Mouse (Mus musculus) hindbrain, embryonic 15.5 days (tissue): ENCODE results near the gene Mrpl34. TPM values are rescaled to one million over a fixed set of nuclear protein-coding genes. Genes with fewer than 3 reads are reported as not detected.
"Not testable (repeated sequence)": the region's sequence is repeated elsewhere in the genome, so short reads cannot be mapped to it uniquely, and the experiment has no call there.

Source experiments
- ATAC-seq: fragments of 200-750 bp; cut with Nextera tagmentation; 2 replicates; pipeline ENCODE4 v1.8.0; 2017; ENCODE audit warnings: low read depth, moderate number of reproducible peaks, moderate TSS enrichment; ENCODE audit not compliant: low FRiP score
- H3K27ac ChIP-seq: fragments of 300-500 bp; sonication (generic); replicated peaks from 2 replicates; pipeline ENCODE4 v1.5.1; 2015; ENCODE audit warnings: mild to moderate bottlenecking, inconsistent platforms
- H3K27me3 ChIP-seq: fragments of 300-500 bp; sonication (generic); 2 replicates; pipeline ENCODE4 v1.6.1; 2015; ENCODE audit warnings: control low read depth, inconsistent platforms
- H3K36me3 ChIP-seq: fragments of 300-500 bp; sonication (generic); 2 replicates; pipeline ENCODE4 v1.6.1; 2015; ENCODE audit warnings: control low read depth, inconsistent platforms
- H3K4me1 ChIP-seq: fragments of 300-500 bp; sonication (generic); replicated peaks from 2 replicates; pipeline ENCODE4 v1.6.1; 2015; ENCODE audit warnings: control low read depth, inconsistent platforms
- H3K4me2 ChIP-seq: fragments of 300-500 bp; sonication (generic); 2 replicates; pipeline ENCODE4 v1.6.1; 2015; ENCODE audit warnings: moderate library complexity, mild to moderate bottlenecking, inconsistent platforms
- H3K4me3 ChIP-seq: fragments of 300-500 bp; sonication (generic); 2 replicates; pipeline ENCODE4 v1.5.1; 2015; ENCODE audit warnings: mild to moderate bottlenecking, inconsistent platforms
- H3K9ac ChIP-seq: fragments of 300-500 bp; sonication (generic); 2 replicates; pipeline ENCODE4 v1.6.1; 2015; ENCODE audit warnings: inconsistent platforms
- H3K9me3 ChIP-seq: fragments of 300-500 bp; sonication (generic); 2 replicates; pipeline ENCODE4 v1.6.1; 2016; ENCODE audit warnings: control low read depth, inconsistent platforms
- WGBS: fragments of 180-500 bp; shearing (Covaris S2); methylation state at CpG from one replicate; pipeline ENCODE4 v1.1.7; 2015; 5-methylcytosine and 5-hydroxymethylcytosine counted together
- polyA plus RNA-seq: library from polyadenylated mRNA; unstranded; fragments of >200 nt; fragmentation: Nextera tagmentation; extraction: Ambion mirVana; gene quantifications from 2 replicates; pipeline ENCODE4 v1.2.1, GENCODE M21; 2015

Gene Mrpl34
- 172 and 189 TPM in 2 replicates for polyA plus RNA-seq

DNA sequence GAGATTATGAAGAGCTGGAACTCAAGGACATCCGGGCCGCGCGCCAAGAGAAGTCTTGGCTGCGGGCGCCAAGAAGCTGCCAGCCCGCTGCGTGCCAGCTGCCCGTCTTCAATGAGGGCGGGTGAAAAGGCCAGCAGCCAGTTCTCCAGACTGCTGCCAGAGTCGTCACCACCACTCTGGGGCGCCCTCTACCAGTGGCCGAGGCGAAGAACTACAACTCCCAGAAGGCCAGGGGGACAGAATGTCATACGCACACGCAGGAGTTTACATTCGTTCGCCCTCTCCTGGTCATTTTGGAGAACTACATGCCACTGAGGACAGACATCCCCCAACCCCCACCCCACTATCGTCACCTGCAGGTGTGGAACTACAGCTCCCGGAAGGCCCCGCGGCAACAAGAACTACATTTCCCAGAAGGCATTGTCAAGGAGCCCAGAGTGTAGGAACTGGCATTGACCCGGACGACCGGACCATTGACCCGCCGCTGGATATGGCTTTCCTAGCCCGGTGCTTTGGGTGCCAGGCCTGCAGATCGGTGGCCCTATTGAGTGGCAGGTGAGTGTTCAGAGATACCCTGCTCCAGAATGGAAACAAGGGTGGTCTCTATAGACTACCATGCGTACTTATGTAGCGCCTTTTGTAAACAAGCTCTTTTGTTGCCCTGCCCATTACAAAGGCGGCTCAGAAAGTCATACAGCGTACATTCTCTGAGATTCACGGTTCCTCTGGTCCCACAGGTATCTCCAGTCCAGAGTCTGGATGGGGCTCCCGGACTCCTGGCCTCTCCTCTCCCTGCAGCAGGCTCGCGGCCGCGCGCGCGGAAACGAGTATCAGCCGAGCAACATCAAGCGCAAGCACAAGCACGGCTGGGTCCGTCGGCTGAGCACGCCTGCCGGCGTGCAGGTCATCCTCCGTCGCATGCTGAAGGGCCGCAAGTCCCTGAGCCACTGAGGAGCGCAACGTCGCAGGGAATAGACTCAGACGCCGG, at the start of gene Mrpl34:
Gene Mrpl34 (plus strand): TSS at position 447 of the 988 bp plus-strand sequence.
- H3K9me3 ChIP-seq, result no peaks in the 10 kb centered on the region
- peaks cover 51% of the 10 kb centered on the region for H3K4me1 ChIP-seq
- peak within 1 kb of the TSS; percentile 79 for H3K4me2 ChIP-seq
- ATAC-seq, result peak; percentile 83
- peak within 1 kb of the TSS; percentile 95 for H3K9ac ChIP-seq
- H3K27ac ChIP-seq, result peak within 1 kb of the TSS; percentile 87
- H3K27me3 ChIP-seq, result no peaks in the 10 kb centered on the region
- under 1% methylated on average over 59 of the region's 59 CpGs for WGBS
- H3K4me3 ChIP-seq, result peak within 1 kb of the TSS; percentile 93
- peaks cover 14% of the 10 kb centered on the region for H3K36me3 ChIP-seq

DNA sequence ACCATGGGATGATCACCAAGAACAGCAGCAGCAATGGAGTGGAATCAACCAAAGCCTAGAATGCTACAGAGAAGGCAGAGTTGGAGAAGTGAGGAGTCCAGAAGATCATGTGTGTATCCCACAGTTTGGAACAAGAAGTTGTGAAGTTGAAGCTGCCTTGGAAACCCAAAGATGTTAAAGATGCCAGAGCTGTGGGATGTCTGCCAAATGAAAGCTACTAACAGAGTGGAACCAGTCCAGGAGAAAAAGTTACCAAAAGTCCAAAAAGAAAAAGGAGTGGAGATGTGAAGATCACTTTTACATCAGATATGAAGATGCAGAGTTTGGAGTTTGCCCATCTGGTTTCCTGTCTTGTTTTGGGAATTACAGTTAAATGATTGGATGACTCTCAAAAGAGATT, 42.6 kb upstream of the Mrpl34 start:
- Histone ChIP-seq H3K27me3 (no peaks in the 10 kb centered on the region), H3K9ac (no peak overlapping the region), H3K36me3 (no peaks in the 10 kb centered on the region), H3K4me2 (no peak overlapping the region), H3K27ac (no peak overlapping the region), H3K4me3 (no peak overlapping the region), H3K4me1 (no peaks in the 10 kb centered on the region), H3K9me3 (no peaks in the 10 kb centered on the region)
- ATAC-seq, result no peak

DNA sequence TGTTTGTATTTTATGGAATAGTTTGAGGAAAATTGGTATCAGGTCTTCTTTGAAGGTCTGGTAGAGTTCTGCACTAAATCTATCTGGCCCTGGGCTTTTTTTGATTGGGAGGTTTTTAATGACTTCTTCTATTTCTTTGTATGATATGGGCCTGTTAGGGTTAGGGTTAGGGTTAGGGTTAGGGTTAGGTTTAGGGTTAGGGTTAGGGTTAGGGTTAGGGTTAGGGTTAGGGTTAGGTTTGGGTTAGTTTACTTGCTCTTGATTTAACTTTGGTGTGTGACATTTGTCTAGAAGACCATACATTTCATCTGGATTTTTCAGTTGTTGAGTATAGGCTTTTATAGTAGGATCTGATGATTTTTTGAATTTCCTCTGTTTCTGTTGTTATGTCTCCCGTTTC, 31.8 kb upstream of the Mrpl34 start:
- 94% methylated on average over 1 of the region's 1 CpGs for WGBS
- not testable (repeated sequence) for H3K4me3 ChIP-seq, H3K9ac ChIP-seq, H3K4me1 ChIP-seq, ATAC-seq, H3K4me2 ChIP-seq, H3K36me3 ChIP-seq, H3K27me3 ChIP-seq, H3K27ac ChIP-seq, H3K9me3 ChIP-seq

DNA sequence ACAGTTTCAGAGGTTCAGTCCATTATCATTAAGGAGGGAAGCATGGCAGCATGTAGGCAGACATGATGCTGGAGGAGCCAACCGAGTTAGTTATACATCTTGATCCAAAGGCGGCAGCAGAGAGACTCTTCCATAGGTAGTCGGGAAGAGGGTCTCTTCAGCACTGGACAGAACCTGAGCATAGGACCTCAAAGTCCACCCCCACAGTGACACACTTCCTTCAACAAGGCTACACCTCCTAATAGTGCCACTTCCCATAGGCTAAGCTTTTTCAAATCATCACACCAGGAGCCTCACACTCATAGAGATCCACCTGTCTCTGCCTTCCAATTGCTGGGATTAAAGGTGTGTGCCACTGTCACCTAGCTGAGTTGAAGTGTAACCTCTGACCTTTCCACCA, 27.7 kb upstream of the Mrpl34 start:
- H3K27me3 ChIP-seq, result peaks cover 3% of the 10 kb centered on the region; the same call in 1 of the 2 replicates
- 34% methylated on average over 3 of the region's 3 CpGs for WGBS
- H3K9me3 ChIP-seq, result no peaks in the 10 kb centered on the region
- no peaks in the 10 kb centered on the region; the same call in 1 of the 2 replicates for H3K4me1 ChIP-seq
- H3K27ac ChIP-seq, result no peak overlapping the region
- no peak overlapping the region for H3K4me3 ChIP-seq
- ATAC-seq, result no peak
- H3K36me3 ChIP-seq, result no peaks in the 10 kb centered on the region
- H3K9ac ChIP-seq, result no peak overlapping the region
- H3K4me2 ChIP-seq, result no peak overlapping the region

DNA sequence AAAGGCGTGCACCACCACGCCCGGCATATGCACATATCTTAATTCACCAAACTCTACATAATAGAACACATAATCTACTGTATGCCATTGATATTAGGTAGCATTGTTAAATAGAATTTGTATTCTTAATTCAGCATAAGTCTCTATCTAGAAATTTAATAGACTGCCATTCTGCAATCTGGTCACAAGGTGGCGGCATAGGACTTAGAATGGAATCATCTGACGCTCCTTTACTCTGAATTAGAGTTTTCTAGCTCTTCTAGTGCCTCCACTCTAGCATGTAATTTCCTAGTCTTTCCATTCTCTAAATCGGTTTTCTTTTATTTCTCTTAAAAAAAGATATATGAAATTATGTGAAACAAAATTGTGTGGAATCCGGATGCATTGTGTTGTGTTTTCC, 23.4 kb upstream of the Mrpl34 start:
- H3K36me3 ChIP-seq, result no peaks in the 10 kb centered on the region
- ATAC-seq, result peak; percentile 38; the same call in 1 of the 2 replicates
- H3K4me3 ChIP-seq, result no peak overlapping the region
- H3K9me3 ChIP-seq, result no peaks in the 10 kb centered on the region
- peaks cover 5% of the 10 kb centered on the region; the same call in 1 of the 2 replicates for H3K27me3 ChIP-seq
- 1% methylated on average over 7 of the region's 7 CpGs for WGBS
- no peak overlapping the region for H3K9ac ChIP-seq
- H3K4me2 ChIP-seq, result no peak overlapping the region
- H3K4me1 ChIP-seq, result no peaks in the 10 kb centered on the region; the same call in 1 of the 2 replicates
- no peak overlapping the region for H3K27ac ChIP-seq

DNA sequence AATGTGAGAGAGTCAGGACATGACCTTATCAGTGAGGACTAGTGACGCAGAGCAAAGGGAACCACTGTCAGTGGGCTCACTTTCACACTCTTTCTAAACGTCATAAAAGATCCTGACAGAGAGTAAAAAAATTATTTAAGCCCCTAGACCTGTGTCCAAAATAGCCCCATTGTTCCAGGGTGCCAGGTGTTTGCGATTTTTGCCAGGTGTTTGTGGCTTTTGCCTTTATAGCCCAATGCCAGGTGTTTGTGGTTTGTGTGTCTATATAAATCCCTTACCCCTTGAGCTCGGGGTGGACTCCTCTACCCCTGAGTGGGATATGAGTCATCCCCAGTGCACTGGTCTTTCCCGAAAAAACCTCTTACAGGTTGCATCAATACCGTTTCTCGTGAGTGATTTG, 19.7 kb upstream of the Mrpl34 start:
- 92% methylated on average over 7 of the region's 7 CpGs for WGBS
- no peak overlapping the region for H3K4me2 ChIP-seq
- no peak overlapping the region for H3K9ac ChIP-seq
- H3K4me1 ChIP-seq, result no peaks in the 10 kb centered on the region; the same call in 1 of the 2 replicates
- no peaks in the 10 kb centered on the region for H3K36me3 ChIP-seq
- H3K9me3 ChIP-seq, result no peaks in the 10 kb centered on the region
- 0 out of 2 replicates have a peak, but pooled peaks cover 2% of the 10 kb centered on the region for H3K27me3 ChIP-seq
- no peak overlapping the region for H3K4me3 ChIP-seq
- no peak for ATAC-seq
- no peak overlapping the region for H3K27ac ChIP-seq

DNA sequence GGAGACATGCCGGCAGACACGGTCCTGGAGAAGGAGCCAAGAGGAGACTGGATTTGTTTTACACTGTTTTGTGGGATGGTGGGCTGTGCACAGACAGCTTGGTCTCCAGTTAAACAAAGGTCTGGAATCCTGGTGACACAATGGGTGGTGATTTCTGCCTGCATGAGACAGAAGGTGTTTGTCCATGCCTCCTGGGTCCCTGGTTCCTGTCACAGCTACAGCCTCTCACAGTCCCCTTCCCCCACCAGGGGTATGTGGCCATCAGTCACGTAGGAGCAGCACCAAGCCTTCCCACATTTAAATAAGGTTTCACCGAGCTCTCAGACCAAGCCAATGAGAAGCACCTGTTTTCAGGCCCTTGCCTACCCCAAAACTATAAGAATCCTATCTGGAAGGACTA, 13.4 kb upstream of the Mrpl34 start:
- peaks cover 2% of the 10 kb centered on the region; the same call in 1 of the 2 replicates for H3K36me3 ChIP-seq
- no peak overlapping the region for H3K27ac ChIP-seq
- no peaks in the 10 kb centered on the region for H3K4me1 ChIP-seq
- WGBS, result 63% methylated on average over 4 of the region's 4 CpGs
- no peaks in the 10 kb centered on the region for H3K9me3 ChIP-seq
- H3K4me2 ChIP-seq, result no peak overlapping the region
- no peak for ATAC-seq
- H3K4me3 ChIP-seq, result no peak overlapping the region
- H3K27me3 ChIP-seq, result no peaks in the 10 kb centered on the region
- no peak overlapping the region for H3K9ac ChIP-seq

DNA sequence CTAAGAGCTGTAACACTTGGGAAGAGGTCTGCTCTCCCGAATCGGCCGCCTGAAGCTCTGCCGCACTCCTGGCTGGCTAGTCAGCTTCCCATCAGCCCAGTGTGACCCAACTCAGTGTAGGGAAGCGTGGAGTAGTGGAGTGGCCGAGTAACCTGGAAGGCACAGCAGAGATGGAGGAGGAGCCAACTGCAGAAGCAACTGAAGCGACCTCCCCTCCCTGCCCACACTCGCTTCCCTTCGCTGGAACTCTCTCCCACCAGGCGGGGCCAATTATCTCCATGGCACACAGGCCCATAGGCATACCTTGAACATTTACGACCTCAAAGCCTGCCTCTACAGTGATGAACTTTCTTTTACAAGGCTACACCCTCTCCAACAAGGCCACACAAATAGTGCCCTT, 13.0 kb upstream of the Mrpl34 start:
- H3K27ac ChIP-seq, result no peak overlapping the region
- H3K9ac ChIP-seq, result no peak overlapping the region
- H3K9me3 ChIP-seq, result no peaks in the 10 kb centered on the region
- H3K27me3 ChIP-seq, result no peaks in the 10 kb centered on the region
- H3K36me3 ChIP-seq, result peaks cover 6% of the 10 kb centered on the region; the same call in 1 of the 2 replicates
- H3K4me2 ChIP-seq, result no peak overlapping the region
- H3K4me1 ChIP-seq, result no peaks in the 10 kb centered on the region
- H3K4me3 ChIP-seq, result no peak overlapping the region
- 55% methylated on average over 11 of the region's 11 CpGs for WGBS
- no peak for ATAC-seq

DNA sequence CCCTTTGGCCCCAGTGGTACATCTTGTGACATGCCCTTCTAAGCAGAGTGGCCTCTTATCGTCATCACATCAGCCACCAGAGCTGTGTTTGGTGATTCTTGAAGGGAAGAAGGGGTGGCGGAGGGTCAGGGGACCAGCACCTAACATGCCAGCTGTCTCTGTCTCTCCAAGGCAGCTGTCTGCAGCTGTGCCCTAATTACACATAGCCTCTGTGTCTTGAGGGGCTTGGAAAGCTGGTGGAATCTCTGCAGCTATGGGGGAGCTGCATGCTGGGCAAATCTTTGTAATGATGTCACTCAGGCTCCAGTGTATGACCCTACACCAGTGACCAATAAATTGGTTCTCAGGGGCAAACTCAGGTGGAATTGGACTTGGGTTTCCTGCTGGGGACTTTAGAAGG, 12.1 kb upstream of the Mrpl34 start:
- no peak overlapping the region for H3K27ac ChIP-seq
- no peak overlapping the region for H3K9ac ChIP-seq
- H3K36me3 ChIP-seq, result peaks cover 15% of the 10 kb centered on the region
- H3K4me1 ChIP-seq, result no peaks in the 10 kb centered on the region
- H3K27me3 ChIP-seq, result no peaks in the 10 kb centered on the region
- no peak for ATAC-seq
- no peak overlapping the region for H3K4me3 ChIP-seq
- WGBS, result 81% methylated on average over 2 of the region's 2 CpGs
- no peaks in the 10 kb centered on the region for H3K9me3 ChIP-seq
- no peak overlapping the region for H3K4me2 ChIP-seq

DNA sequence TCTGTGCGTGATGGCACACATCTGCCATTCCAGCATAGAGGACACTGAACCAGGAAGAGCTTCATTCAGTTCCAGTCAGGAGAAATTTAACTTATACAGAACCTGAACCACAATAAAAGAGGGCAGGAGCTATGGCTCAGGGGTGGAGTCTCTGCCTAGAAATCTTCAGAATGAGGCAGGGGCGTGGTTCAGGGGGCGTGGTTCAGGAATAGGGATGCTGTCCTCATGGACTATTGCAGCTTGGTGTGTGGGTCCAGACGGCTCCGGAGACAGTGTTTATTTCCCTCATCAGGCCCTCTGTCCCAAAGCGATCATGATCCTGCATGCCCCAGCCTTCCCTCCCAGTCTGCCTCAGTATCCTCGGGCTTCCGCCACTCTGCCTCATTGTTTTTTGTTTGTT, 10.1 kb upstream of the Mrpl34 start:
- Histone ChIP-seq H3K27me3 (no peaks in the 10 kb centered on the region), H3K27ac (no peak overlapping the region), H3K9me3 (no peaks in the 10 kb centered on the region), H3K4me1 (no peaks in the 10 kb centered on the region; the same call in 1 of the 2 replicates), H3K36me3 (peaks cover 32% of the 10 kb centered on the region), H3K4me3 (no peak overlapping the region), H3K4me2 (no peak overlapping the region), H3K9ac (no peak overlapping the region)
- ATAC-seq, result no peak
- WGBS, result 92% methylated on average over 8 of the region's 8 CpGs

DNA sequence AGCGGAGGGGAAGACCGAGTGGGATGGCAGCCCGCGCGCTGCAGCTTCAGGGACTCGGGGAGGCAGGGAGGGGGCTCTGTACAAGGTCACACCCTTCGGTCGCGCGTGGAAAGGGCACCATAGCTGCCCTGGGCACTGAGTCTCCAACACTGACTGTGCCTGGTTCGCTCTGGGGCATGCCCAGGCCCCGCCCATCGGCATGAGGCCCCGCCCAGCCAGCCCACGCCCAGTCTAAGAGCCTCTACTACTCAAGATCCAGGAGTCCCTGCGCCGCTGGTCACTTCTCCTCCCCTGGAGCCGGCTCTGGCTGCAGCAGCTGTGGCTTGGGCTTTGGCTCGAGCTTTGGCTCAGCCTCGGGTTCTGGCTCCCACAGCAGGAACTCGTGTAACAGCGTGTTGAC, 7.9 kb upstream of the Mrpl34 start:
- 49% methylated on average over 22 of the region's 22 CpGs for WGBS
- H3K27me3 ChIP-seq, result no peaks in the 10 kb centered on the region
- no peak overlapping the region for H3K27ac ChIP-seq
- peaks cover 46% of the 10 kb centered on the region for H3K36me3 ChIP-seq
- no peaks in the 10 kb centered on the region for H3K9me3 ChIP-seq
- ATAC-seq, result no peak
- H3K9ac ChIP-seq, result no peak overlapping the region
- peaks cover 17% of the 10 kb centered on the region for H3K4me1 ChIP-seq
- H3K4me2 ChIP-seq, result no peak overlapping the region
- no peak overlapping the region for H3K4me3 ChIP-seq

DNA sequence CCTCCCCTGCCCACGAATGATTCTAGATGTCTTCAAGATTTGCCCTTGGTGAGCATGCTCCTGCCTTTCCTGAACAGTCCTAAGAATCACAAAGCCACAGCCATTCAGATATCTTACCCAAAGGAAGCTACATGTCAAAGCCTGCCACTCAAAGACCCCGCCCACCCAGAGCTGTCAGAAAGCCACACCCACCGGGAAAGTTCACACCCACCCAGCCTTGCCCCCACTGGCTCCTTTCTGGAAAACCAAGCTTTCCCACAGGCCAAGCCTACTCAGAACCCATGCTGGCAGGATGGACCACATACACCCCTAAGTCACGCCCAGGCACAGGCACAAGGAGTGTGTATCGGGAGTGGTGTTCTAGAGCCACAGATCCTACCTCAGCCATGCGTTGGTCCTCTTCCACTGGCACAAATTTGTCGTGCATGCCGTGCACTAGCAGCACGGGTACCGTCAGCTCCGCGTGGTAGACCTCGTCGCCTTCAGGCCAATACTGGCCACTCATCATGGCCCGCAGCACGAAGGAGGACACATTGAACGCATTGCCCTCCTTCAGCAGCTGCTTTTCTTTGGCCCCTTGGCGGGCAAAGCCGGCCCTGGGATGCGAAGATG, 7.0 kb upstream of the Mrpl34 start:
- Histone ChIP-seq H3K27me3 (no peaks in the 10 kb centered on the region), H3K9me3 (no peaks in the 10 kb centered on the region), H3K4me2 (no peak overlapping the region), H3K27ac (no peak overlapping the region), H3K36me3 (peaks cover 46% of the 10 kb centered on the region), H3K4me1 (peaks cover 26% of the 10 kb centered on the region), H3K9ac (no peak overlapping the region), H3K4me3 (no peak overlapping the region)
- ATAC-seq, result no peak
- WGBS, result 85% methylated on average over 20 of the region's 20 CpGs
